Mouse (Mus musculus): ENCODE measurements at regions not wholly inside any gene's neighbourhood (a gene's known extent, or its start where the extent isn't known, plus 50 kb on each side); places are given as distances from the start of the nearest gene placed in this dataset.

GRCm38 (mm10) chr17:51262946-51263345 is 83.8 kb upstream of the Tbc1d5 start:
- no peak for DNase-seq (ENCODE audit: low spot score in 2 of 2)

- no peak for DNase-seq (ENCODE audit: low spot score in 2 of 2)
Observed at GRCm38 (mm10) chr17:51262404-51262803, 83.3 kb upstream of the Tbc1d5 start.

DNA sequence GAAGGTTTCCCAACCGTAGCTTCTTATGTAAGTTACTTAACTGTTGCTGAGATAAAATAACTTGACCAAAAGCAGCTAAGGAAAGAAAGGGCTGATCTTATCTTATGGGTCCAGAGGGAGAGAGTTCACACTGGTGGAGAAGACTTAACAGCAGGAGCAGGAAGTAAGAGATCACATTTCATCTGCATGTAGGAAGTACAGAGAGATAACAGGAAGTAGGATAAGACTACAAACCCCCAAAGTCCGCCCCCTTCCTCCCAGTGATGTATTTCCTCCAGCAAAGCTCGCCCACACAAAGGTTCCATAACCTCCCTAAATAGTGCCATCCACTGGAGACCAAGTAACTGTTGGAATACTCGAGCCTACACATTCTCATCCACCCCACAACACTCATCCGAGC is 79.2 kb upstream of the Tbc1d5 start:
- no peak for DNase-seq (ENCODE audit: low spot score in 2 of 2)

- no peak for DNase-seq (ENCODE audit: low spot score in 2 of 2)
Observed at GRCm38 (mm10) chr17:51248543-51248942, 69.4 kb upstream of the Tbc1d5 start.

DNA sequence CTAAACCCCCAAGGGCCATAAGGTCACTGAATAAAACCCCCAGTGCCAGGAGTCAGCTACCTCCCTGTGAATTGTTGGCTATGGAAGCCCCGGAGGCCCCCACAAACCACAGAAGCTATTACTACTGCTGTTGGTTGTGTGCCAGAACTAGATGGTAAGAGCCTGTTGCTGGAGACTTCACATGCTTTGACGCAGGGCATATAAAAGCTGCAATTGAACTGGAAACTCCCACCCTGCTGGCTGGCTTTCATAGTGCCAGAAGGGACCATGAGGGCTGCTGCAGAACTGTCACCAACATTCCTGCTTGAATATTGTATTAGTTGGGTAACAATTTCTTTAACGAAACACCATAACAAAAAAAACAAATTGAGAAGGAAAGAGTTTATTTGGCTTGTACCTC is 66.9 kb upstream of the Tbc1d5 start:
- no peak for DNase-seq (ENCODE audit: low spot score in 2 of 2)

DNA sequence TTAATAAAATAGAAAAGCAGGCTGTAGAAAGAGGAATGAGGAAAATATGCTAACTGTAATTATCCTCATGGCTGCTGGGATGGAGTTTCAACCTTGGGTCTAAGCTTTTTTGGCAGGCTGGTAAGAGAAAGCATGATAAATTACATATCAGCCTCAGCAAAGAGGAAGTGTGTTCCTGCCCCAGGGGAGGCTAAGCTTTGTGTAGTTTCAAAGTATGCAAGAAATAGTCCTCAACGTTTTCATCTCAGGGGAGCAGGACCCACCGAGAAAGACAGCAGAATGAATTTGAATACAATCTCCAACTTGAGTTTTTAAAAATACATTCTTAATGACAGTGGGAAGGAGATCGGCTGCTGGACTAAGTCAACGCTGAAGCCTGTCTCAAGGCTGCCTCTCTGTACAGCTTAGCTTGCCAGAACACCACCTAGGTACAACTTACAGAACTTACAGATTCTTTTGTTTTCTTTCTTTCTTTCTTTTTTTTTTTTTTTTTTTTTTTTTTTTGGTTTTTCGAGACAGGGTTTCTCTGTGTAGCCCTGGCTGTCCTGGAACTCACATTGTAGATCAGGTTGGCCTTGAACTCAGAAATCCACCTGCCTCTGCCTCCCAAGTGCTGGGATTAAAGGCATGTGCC is 61.3 kb upstream of the Tbc1d5 start:
- no peak for DNase-seq (ENCODE audit: low spot score in 2 of 2)

GRCm38 (mm10) chr17:51239465-51239864 is 60.3 kb upstream of the Tbc1d5 start:
- no peak for DNase-seq (ENCODE audit: low spot score in 2 of 2)

All from left cerebral cortex, adult 8-10 months (tissue).